Mouse (Mus musculus) megakaryocyte, adult 5-6 weeks (primary cell): ENCODE data around the gene Cyp2j5. TPM values are rescaled to one million over a fixed set of nuclear protein-coding genes. Genes with fewer than 3 reads are reported as not detected.

ENCODE experiments used
- total RNA-seq, 2 experiments: library from RNA; stranded (forward) in 1 of 2; stranded (reverse) in 1 of 2; fragments of 153-499, 151-499 nt in 1 of 2; fragments of 221-1000, 200-1000 nt in 1 of 2; gene quantifications; 2 replicates each; pipeline versions ENCODE4 v1.2.3 to v1.2.4; 2015 to 2017

Gene Cyp2j5
- total RNA-seq, 2 experiments from 2014 or later, result not detected

Other genes starting within 250 kb of the Cyp2j5 start
- gene Cyp2j8, start 156.8 kb downstream of the Cyp2j5 start, total RNA-seq (2015), result not detected in 2 replicates
- not detected in 2 replicates for gene Cyp2j8, start 156.8 kb downstream of the Cyp2j5 start, total RNA-seq (2017)
- not detected in 2 replicates for gene Cyp2j6, start 110.5 kb downstream of the Cyp2j5 start, total RNA-seq (2015)
- gene Cyp2j6, start 110.5 kb downstream of the Cyp2j5 start, total RNA-seq (2017), result 0.04 and 0.15 TPM in 2 replicates
- gene Cyp2j9, start 72.6 kb downstream of the Cyp2j5 start, total RNA-seq (2015), result 0.07 TPM in 1 of 2 replicates, not detected in the other
- not detected in 2 replicates for gene Cyp2j9, start 72.6 kb downstream of the Cyp2j5 start, total RNA-seq (2017)
- not detected in 2 replicates for gene Gm12695, start 121.0 kb upstream of the Cyp2j5 start, total RNA-seq (2015)
- not detected in 2 replicates for gene Gm12695, start 121.0 kb upstream of the Cyp2j5 start, total RNA-seq (2017)